Mouse (Mus musculus) forelimb bud, embryonic 11.5 days (tissue): ENCODE results near the gene Vmn2r32.
"Not testable (repeated sequence)": the region's sequence is repeated elsewhere in the genome, so short reads cannot be mapped to it uniquely, and the experiment has no call there.

Experiments
- DNase-seq: peaks from one replicate; pipeline ENCODE4 v3.0.0-alpha.2; 2012; ENCODE audit warnings: low read depth, low spot score

Vmn2r32 gene

DNA sequence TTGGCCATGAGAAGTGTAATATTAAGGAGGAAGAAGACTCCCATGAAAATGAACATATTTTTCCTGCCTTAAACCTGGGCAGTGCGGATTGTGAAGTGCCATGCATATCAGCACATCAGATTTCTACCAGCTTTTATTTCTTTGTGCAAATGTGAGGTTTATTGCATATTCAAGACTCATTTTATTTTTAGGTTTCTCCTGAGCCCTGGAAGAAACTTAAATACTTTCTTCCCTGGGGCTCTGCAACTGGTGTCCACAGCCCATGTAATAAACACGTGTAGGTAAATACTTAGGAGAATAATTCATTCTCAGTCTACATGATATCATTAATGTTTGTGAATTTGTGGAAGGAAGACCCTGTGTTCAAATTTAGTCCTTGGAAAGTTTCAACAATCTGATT lies at the start of gene Vmn2r32:
TSS of gene Vmn2r32 (minus strand) at position 101 of the 400 bp plus-strand sequence.
- DNase-seq: not testable (repeated sequence)
